Mouse (Mus musculus): ENCODE measurements around the gene Shank2.

The Shank2 gene

GRCm38 (mm10) chr7:144001628-144002027 is at the start of gene Shank2:
Gene Shank2 (plus strand): TSS chr7:144001928.
- no peak for DNase-seq (ENCODE audit: low spot score in 2 of 2)

GRCm38 (mm10) chr7:143952130-143952529 is 49.6 kb upstream of the Shank2 start:
- no peak for DNase-seq (ENCODE audit: low spot score in 2 of 2)

- DNase-seq (ENCODE audit: low spot score in 2 of 2), result peak; percentile 38 to 73
Measured at GRCm38 (mm10) chr7:143956575-143957295, 45.0 kb upstream of the Shank2 start.

- no peak for DNase-seq (ENCODE audit: low spot score in 2 of 2)
Measured at GRCm38 (mm10) chr7:143958030-143958565, 43.6 kb upstream of the Shank2 start.

- DNase-seq (ENCODE audit: low spot score in 2 of 2), result no peak
Measured at GRCm38 (mm10) chr7:143963813-143964212, 37.9 kb upstream of the Shank2 start.

- DNase-seq (ENCODE audit: low spot score in 2 of 2), result no peak
Measured at GRCm38 (mm10) chr7:143966621-143967020, 35.1 kb upstream of the Shank2 start.

GRCm38 (mm10) chr7:143977491-143977830 is 24.3 kb upstream of the Shank2 start:
- DNase-seq (ENCODE audit: low spot score in 2 of 2), result no peak

GRCm38 (mm10) chr7:143977831-143978682 is 23.7 kb upstream of the Shank2 start:
- DNase-seq (ENCODE audit: low spot score in 2 of 2), result peak; percentile 17 to 36

- DNase-seq (ENCODE audit: low spot score in 2 of 2), result peak; percentile 43 to 52
Measured at GRCm38 (mm10) chr7:143978741-143979371, 22.9 kb upstream of the Shank2 start.

- DNase-seq (ENCODE audit: low spot score in 2 of 2), result no peak
Measured at GRCm38 (mm10) chr7:143979986-143980385, 21.7 kb upstream of the Shank2 start.

GRCm38 (mm10) chr7:143986281-143986680 is 15.4 kb upstream of the Shank2 start:
- no peak for DNase-seq (ENCODE audit: low spot score in 2 of 2)

GRCm38 (mm10) chr7:143991160-143991559 is 10.6 kb upstream of the Shank2 start:
- DNase-seq (ENCODE audit: low spot score in 2 of 2), result no peak

- DNase-seq (ENCODE audit: low spot score in 2 of 2), result no peak
Measured at GRCm38 (mm10) chr7:143999073-143999472, 2.7 kb upstream of the Shank2 start.

GRCm38 (mm10) chr7:144003471-144003870 is 1.7 kb downstream of the Shank2 start:
- no peak for DNase-seq (ENCODE audit: low spot score in 2 of 2)

- no peak for DNase-seq (ENCODE audit: low spot score in 2 of 2)
Measured at GRCm38 (mm10) chr7:144008079-144008478, 6.4 kb downstream of the Shank2 start.

GRCm38 (mm10) chr7:144008985-144009384 is 7.3 kb downstream of the Shank2 start:
- no peak for DNase-seq (ENCODE audit: low spot score in 2 of 2)

- no peak for DNase-seq (ENCODE audit: low spot score in 2 of 2)
Measured at GRCm38 (mm10) chr7:144014485-144014884, 12.8 kb downstream of the Shank2 start.

- no peak for DNase-seq (ENCODE audit: low spot score in 2 of 2)
Measured at GRCm38 (mm10) chr7:144021801-144022200, 20.1 kb downstream of the Shank2 start.

GRCm38 (mm10) chr7:144022682-144023081 is 21.0 kb downstream of the Shank2 start:
- DNase-seq (ENCODE audit: low spot score in 2 of 2), result no peak

- DNase-seq (ENCODE audit: low spot score in 2 of 2), result no peak
Measured at GRCm38 (mm10) chr7:144023561-144023960, 21.8 kb downstream of the Shank2 start.

GRCm38 (mm10) chr7:144026024-144026752 is 24.5 kb downstream of the Shank2 start:
- DNase-seq (ENCODE audit: low spot score in 2 of 2), result no peak

- no peak for DNase-seq (ENCODE audit: low spot score in 2 of 2)
Measured at GRCm38 (mm10) chr7:144029246-144029645, 27.5 kb downstream of the Shank2 start.
